Mouse (Mus musculus) liver (tissue): ENCODE results near the gene Nanog.
"Not testable (repeated sequence)": the region's sequence is repeated elsewhere in the genome, so short reads cannot be mapped to it uniquely, and the experiment has no call there.

Experiments
- DNase-seq: peaks from one replicate; pipeline ENCODE4 v3.0.0-alpha.2; 2020; ENCODE audit warnings: mixed read lengths

Nanog gene

GRCm38 (mm10) chr6:122707036-122707800 lies at the start of gene Nanog:
Gene Nanog (plus strand): TSS chr6:122707489.
- no peak for DNase-seq

GRCm38 (mm10) chr6:122657630-122658029 lies 49.7 kb upstream of the Nanog start:
- no peak for DNase-seq

- peak; percentile 34 for DNase-seq
These were observed 47.7 kb upstream of the Nanog start for GRCm38 (mm10) chr6:122659567-122659966.

GRCm38 (mm10) chr6:122660601-122661379 lies 46.5 kb upstream of the Nanog start:
- peak; percentile 15 for DNase-seq

- peak; percentile 54 for DNase-seq
These were observed 44.6 kb upstream of the Nanog start for GRCm38 (mm10) chr6:122662551-122663264.

GRCm38 (mm10) chr6:122663596-122664206 lies 43.6 kb upstream of the Nanog start:
- no peak for DNase-seq

GRCm38 (mm10) chr6:122665866-122666265 lies 41.4 kb upstream of the Nanog start:
- DNase-seq, result no peak

GRCm38 (mm10) chr6:122667715-122668114 lies 39.6 kb upstream of the Nanog start:
- no peak for DNase-seq

- DNase-seq, result no peak
These were observed 38.5 kb upstream of the Nanog start for GRCm38 (mm10) chr6:122668823-122669222.

GRCm38 (mm10) chr6:122669406-122670200 lies 37.7 kb upstream of the Nanog start:
- peak; percentile 92 for DNase-seq

GRCm38 (mm10) chr6:122670201-122670551 lies 37.1 kb upstream of the Nanog start:
- no peak for DNase-seq

GRCm38 (mm10) chr6:122670841-122671240 lies 36.4 kb upstream of the Nanog start:
- DNase-seq, result no peak

- DNase-seq, result no peak
These were observed 34.5 kb upstream of the Nanog start for GRCm38 (mm10) chr6:122672746-122673145.

- no peak for DNase-seq
These were observed 24.6 kb upstream of the Nanog start for GRCm38 (mm10) chr6:122682646-122683045.

GRCm38 (mm10) chr6:122686709-122687108 lies 20.6 kb upstream of the Nanog start:
- DNase-seq, result no peak

- no peak for DNase-seq
These were observed 17.8 kb upstream of the Nanog start for GRCm38 (mm10) chr6:122689411-122690055.

- DNase-seq, result no peak
These were observed 17.2 kb upstream of the Nanog start for GRCm38 (mm10) chr6:122690082-122690481.

GRCm38 (mm10) chr6:122695398-122695797 lies 11.9 kb upstream of the Nanog start:
- DNase-seq, result no peak

GRCm38 (mm10) chr6:122699628-122700027 lies 7.7 kb upstream of the Nanog start:
- not testable (repeated sequence) for DNase-seq

- DNase-seq, result no peak
These were observed 5.5 kb upstream of the Nanog start for GRCm38 (mm10) chr6:122701816-122702215.

- peak; percentile 23 for DNase-seq
These were observed 4.7 kb upstream of the Nanog start for GRCm38 (mm10) chr6:122702480-122703124.
